Mouse (Mus musculus): ENCODE data around the gene Uck1. TPM values are rescaled to one million over a fixed set of nuclear protein-coding genes. Genes with fewer than 3 reads are reported as not detected.
A peak's percentile ranks its signal among the peaks of the same experiment; 100 is the strongest.

The Uck1 gene
- 27.9 and 28.5 TPM in 2 replicates for polyA plus RNA-seq (2015; fragmentation: Nextera tagmentation; extraction: Ambion mirVana)

GRCm38 (mm10) chr2:32259657-32260417 is at the start of gene Uck1:
Uck1 (minus strand) TSS chr2:32260159.
- Histone ChIP-seq H3K36me3 (ENCODE audit: control insufficient read depth, insufficient read depth) (peaks cover 16% of the 10 kb centered on the region), H3K27me3 (ENCODE audit: control insufficient read depth, insufficient read depth, low read depth, low read length) (no peaks in the 10 kb centered on the region), H3K9ac (ENCODE audit: low read depth, low read length) (peak within 1 kb of the TSS; percentile 94), H3K4me2 (ENCODE audit: low read depth, low read length) (peak within 1 kb of the TSS; percentile 62), H3K9me3 (replicated peaks; ENCODE audit: control insufficient read depth, low read length) (no peaks in the 10 kb centered on the region), H3K4me3 (ENCODE audit: low read depth, low read length) (peak within 1 kb of the TSS; percentile 94), H3K27ac (ENCODE audit: low read length) (peak within 1 kb of the TSS; percentile 75), H3K4me1 (ENCODE audit: control insufficient read depth, low read depth, low read length) (peaks cover 18% of the 10 kb centered on the region)
- ATAC-seq (ENCODE audit: low read depth) = peak; percentile 91
- WGBS (ENCODE audit: insufficient replicate concordance) = under 1% methylated on average over 59 of the region's 59 CpGs

- Histone ChIP-seq H3K4me1 (ENCODE audit: control insufficient read depth, low read depth, low read length) (peaks cover 13% of the 10 kb centered on the region), H3K4me3 (ENCODE audit: low read depth, low read length) (no peak overlapping the region), H3K9me3 (replicated peaks; ENCODE audit: control insufficient read depth, low read length) (no peaks in the 10 kb centered on the region), H3K27ac (ENCODE audit: low read length) (no peak overlapping the region), H3K9ac (ENCODE audit: low read depth, low read length) (no peak overlapping the region), H3K27me3 (ENCODE audit: control insufficient read depth, insufficient read depth, low read depth, low read length) (peaks cover 24% of the 10 kb centered on the region), H3K36me3 (ENCODE audit: control insufficient read depth, insufficient read depth) (peaks cover 18% of the 10 kb centered on the region), H3K4me2 (ENCODE audit: low read depth, low read length) (no peak overlapping the region)
- ATAC-seq (ENCODE audit: low read depth) = no peak
- WGBS (ENCODE audit: insufficient replicate concordance) = 82% methylated on average over 16 of the region's 16 CpGs
Observed at GRCm38 (mm10) chr2:32308870-32309568, 49.1 kb upstream of the Uck1 start.

- Histone ChIP-seq H3K36me3 (ENCODE audit: control insufficient read depth, insufficient read depth) (peaks cover 25% of the 10 kb centered on the region), H3K27me3 (ENCODE audit: control insufficient read depth, insufficient read depth, low read depth, low read length) (peaks cover 21% of the 10 kb centered on the region), H3K9ac (ENCODE audit: low read depth, low read length) (no peak overlapping the region), H3K4me3 (ENCODE audit: low read depth, low read length) (no peak overlapping the region), H3K4me2 (ENCODE audit: low read depth, low read length) (no peak overlapping the region), H3K4me1 (ENCODE audit: control insufficient read depth, low read depth, low read length) (peaks cover 13% of the 10 kb centered on the region), H3K9me3 (replicated peaks; ENCODE audit: control insufficient read depth, low read length) (no peaks in the 10 kb centered on the region), H3K27ac (ENCODE audit: low read length) (no peak overlapping the region)
- no peak for ATAC-seq (ENCODE audit: low read depth)
- 46% methylated on average over 8 of the region's 8 CpGs for WGBS (ENCODE audit: insufficient replicate concordance)
Observed at GRCm38 (mm10) chr2:32307941-32308760, 48.2 kb upstream of the Uck1 start.

GRCm38 (mm10) chr2:32307247-32307798 is 47.4 kb upstream of the Uck1 start:
- H3K27ac ChIP-seq (ENCODE audit: low read length) = no peak overlapping the region
- H3K36me3 ChIP-seq (ENCODE audit: control insufficient read depth, insufficient read depth) = peaks cover 25% of the 10 kb centered on the region
- peaks cover 10% of the 10 kb centered on the region for H3K4me1 ChIP-seq (ENCODE audit: control insufficient read depth, low read depth, low read length)
- H3K9ac ChIP-seq (ENCODE audit: low read depth, low read length) = no peak overlapping the region
- 78% methylated on average over 6 of the region's 6 CpGs for WGBS (ENCODE audit: insufficient replicate concordance)
- H3K9me3 ChIP-seq (replicated peaks; ENCODE audit: control insufficient read depth, low read length) = no peaks in the 10 kb centered on the region
- peaks cover 14% of the 10 kb centered on the region for H3K27me3 ChIP-seq (ENCODE audit: control insufficient read depth, insufficient read depth, low read depth, low read length)
- no peak for ATAC-seq (ENCODE audit: low read depth)
- no peak overlapping the region for H3K4me3 ChIP-seq (ENCODE audit: low read depth, low read length)
- H3K4me2 ChIP-seq (ENCODE audit: low read depth, low read length) = no peak overlapping the region

- no peak overlapping the region for H3K4me2 ChIP-seq (ENCODE audit: low read depth, low read length)
- H3K27me3 ChIP-seq (ENCODE audit: control insufficient read depth, insufficient read depth, low read depth, low read length) = peaks cover 2% of the 10 kb centered on the region; the same call in 1 of the 2 replicates
- H3K4me3 ChIP-seq (ENCODE audit: low read depth, low read length) = no peak overlapping the region
- H3K4me1 ChIP-seq (ENCODE audit: control insufficient read depth, low read depth, low read length) = no peaks in the 10 kb centered on the region; the same call in 1 of the 2 replicates
- 81% methylated on average over 9 of the region's 9 CpGs for WGBS (ENCODE audit: insufficient replicate concordance)
- no peak overlapping the region for H3K27ac ChIP-seq (ENCODE audit: low read length)
- H3K9ac ChIP-seq (ENCODE audit: low read depth, low read length) = no peak overlapping the region
- no peaks in the 10 kb centered on the region for H3K9me3 ChIP-seq (replicated peaks; ENCODE audit: control insufficient read depth, low read length)
- peaks cover 25% of the 10 kb centered on the region for H3K36me3 ChIP-seq (ENCODE audit: control insufficient read depth, insufficient read depth)
- ATAC-seq (ENCODE audit: low read depth) = no peak
Observed at GRCm38 (mm10) chr2:32306176-32306575, 46.2 kb upstream of the Uck1 start.

- peaks cover 28% of the 10 kb centered on the region for H3K36me3 ChIP-seq (ENCODE audit: control insufficient read depth, insufficient read depth)
- no peak overlapping the region for H3K27ac ChIP-seq (ENCODE audit: low read length)
- 87% methylated on average over 5 of the region's 5 CpGs for WGBS (ENCODE audit: insufficient replicate concordance)
- ATAC-seq (ENCODE audit: low read depth) = no peak
- H3K4me1 ChIP-seq (ENCODE audit: control insufficient read depth, low read depth, low read length) = no peaks in the 10 kb centered on the region
- H3K9me3 ChIP-seq (replicated peaks; ENCODE audit: control insufficient read depth, low read length) = no peaks in the 10 kb centered on the region
- H3K4me3 ChIP-seq (ENCODE audit: low read depth, low read length) = no peak overlapping the region
- H3K4me2 ChIP-seq (ENCODE audit: low read depth, low read length) = no peak overlapping the region
- no peaks in the 10 kb centered on the region for H3K27me3 ChIP-seq (ENCODE audit: control insufficient read depth, insufficient read depth, low read depth, low read length)
- H3K9ac ChIP-seq (ENCODE audit: low read depth, low read length) = no peak overlapping the region
Observed at GRCm38 (mm10) chr2:32305668-32306067, 45.7 kb upstream of the Uck1 start.

- ATAC-seq (ENCODE audit: low read depth) = no peak
- Histone ChIP-seq H3K4me2 (ENCODE audit: low read depth, low read length) (no peak overlapping the region), H3K27me3 (ENCODE audit: control insufficient read depth, insufficient read depth, low read depth, low read length) (no peaks in the 10 kb centered on the region), H3K4me3 (ENCODE audit: low read depth, low read length) (no peak overlapping the region), H3K36me3 (ENCODE audit: control insufficient read depth, insufficient read depth) (peaks cover 29% of the 10 kb centered on the region), H3K4me1 (ENCODE audit: control insufficient read depth, low read depth, low read length) (no peaks in the 10 kb centered on the region), H3K27ac (ENCODE audit: low read length) (no peak overlapping the region), H3K9ac (ENCODE audit: low read depth, low read length) (no peak overlapping the region), H3K9me3 (replicated peaks; ENCODE audit: control insufficient read depth, low read length) (no peaks in the 10 kb centered on the region)
- WGBS (ENCODE audit: insufficient replicate concordance) = 58% methylated on average over 8 of the region's 8 CpGs
Observed at GRCm38 (mm10) chr2:32304145-32304832, 44.3 kb upstream of the Uck1 start.

- no peak for ATAC-seq (ENCODE audit: low read depth)
- Histone ChIP-seq H3K4me1 (ENCODE audit: control insufficient read depth, low read depth, low read length) (no peaks in the 10 kb centered on the region), H3K27ac (ENCODE audit: low read length) (no peak overlapping the region), H3K9me3 (replicated peaks; ENCODE audit: control insufficient read depth, low read length) (no peaks in the 10 kb centered on the region), H3K9ac (ENCODE audit: low read depth, low read length) (no peak overlapping the region), H3K4me3 (ENCODE audit: low read depth, low read length) (no peak overlapping the region), H3K27me3 (ENCODE audit: control insufficient read depth, insufficient read depth, low read depth, low read length) (no peaks in the 10 kb centered on the region), H3K4me2 (ENCODE audit: low read depth, low read length) (no peak overlapping the region), H3K36me3 (ENCODE audit: control insufficient read depth, insufficient read depth) (peaks cover 37% of the 10 kb centered on the region)
- 92% methylated on average over 10 of the region's 10 CpGs for WGBS (ENCODE audit: insufficient replicate concordance)
Observed at GRCm38 (mm10) chr2:32302952-32303351, 43.0 kb upstream of the Uck1 start.

All from liver, embryonic 16.5 days (tissue).